Mouse (Mus musculus): ENCODE data around the gene Uba3. TPM values are rescaled to one million over a fixed set of nuclear protein-coding genes. Genes with fewer than 3 reads are reported as not detected.

The Uba3 gene
- polyA plus RNA-seq (2012; rRNA removed): 4.6 and 6.4 TPM in 2 replicates

DNA sequence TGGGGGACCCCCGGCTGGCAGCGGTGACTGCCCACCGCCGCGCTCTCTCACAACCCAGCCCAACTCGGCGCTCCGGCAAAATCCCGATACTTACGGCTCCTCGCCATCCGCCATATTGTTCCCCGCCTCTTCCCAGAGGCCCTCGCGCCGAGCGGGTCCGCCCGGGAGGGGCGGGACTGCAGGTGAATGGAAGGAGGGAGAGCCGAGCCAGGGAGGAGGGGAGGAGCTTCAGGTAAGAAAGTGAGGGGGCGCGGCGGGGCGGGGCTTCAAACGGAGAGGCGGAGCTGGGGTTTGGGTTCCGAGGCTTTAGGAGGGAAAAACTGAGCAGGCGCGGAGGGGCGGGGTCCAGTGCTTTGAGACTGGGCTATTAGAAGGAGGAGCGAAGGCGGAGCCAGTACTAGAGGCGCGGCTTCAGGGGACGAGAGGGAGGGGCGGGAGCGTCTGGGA lies at the start of gene Uba3:
Uba3 (minus strand) TSS at position 209 of the 447 bp plus-strand sequence.

DNA sequence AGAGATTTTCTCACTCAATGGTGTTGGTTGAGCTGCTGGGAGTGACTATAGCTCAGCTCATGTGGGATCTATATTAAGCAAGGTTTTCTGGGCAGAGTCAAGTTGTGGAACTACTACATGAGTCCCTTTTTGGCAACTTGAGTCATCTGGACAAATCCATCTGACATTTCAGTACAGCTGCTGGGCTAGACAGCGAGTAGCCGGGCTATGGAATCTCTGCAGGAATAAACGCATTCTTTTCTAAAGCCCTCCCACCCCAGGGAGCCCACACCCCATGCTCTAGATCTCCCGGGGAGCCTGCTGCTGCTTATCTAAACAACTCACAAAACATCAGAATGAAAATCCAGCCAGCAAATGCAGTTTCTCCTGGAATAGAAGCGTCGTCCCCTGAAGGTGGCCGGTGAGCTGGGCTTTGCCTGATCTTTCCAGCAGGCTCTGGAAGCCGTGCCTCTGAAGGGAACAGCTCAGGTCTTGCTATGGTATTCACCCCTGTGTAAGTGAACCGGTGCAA lies 47.3 kb upstream of the Uba3 start, which contains the start of gene Lmod3:
Lmod3 (minus strand) TSS at position 49 of the 511 bp plus-strand sequence.

DNA sequence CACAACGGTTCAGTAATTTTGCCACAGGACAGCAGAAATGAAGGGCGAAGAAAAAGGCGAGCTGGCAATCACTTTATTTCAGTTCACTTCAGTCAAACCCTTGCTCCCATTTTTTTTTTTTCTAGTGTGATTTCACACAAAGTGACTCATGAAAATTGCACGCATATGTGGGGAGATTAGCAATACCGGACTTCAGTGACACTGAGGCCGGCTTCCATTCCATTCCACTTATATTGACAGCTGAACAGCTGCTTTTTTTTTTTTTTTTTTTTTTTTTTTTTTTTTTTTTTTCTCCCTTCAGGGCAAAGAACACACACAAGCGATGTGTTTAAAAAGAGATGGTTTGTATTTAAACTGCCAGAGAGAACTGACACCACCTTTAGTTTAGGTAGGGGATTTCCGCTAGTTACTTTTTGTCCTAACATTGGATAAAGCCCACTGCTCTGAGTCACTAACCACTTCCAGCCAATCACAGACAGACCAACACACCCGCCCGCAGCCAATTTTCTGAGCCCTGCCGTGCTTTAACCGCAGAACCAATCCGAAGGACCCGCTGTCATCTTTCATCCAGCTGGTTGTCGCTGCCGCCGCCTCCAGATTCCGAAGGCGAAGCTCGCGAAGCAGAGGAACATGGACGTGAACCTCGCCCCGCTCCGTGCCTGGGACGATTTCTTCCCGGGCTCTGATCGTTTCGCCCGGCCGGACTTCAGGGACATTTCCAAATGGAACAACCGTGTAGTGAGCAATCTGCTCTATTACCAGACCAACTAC lies 4.9 kb upstream of the Uba3 start, which contains the start of gene Arl6ip5:
Arl6ip5 (plus strand) TSS at position 499 of the 771 bp plus-strand sequence.

DNA sequence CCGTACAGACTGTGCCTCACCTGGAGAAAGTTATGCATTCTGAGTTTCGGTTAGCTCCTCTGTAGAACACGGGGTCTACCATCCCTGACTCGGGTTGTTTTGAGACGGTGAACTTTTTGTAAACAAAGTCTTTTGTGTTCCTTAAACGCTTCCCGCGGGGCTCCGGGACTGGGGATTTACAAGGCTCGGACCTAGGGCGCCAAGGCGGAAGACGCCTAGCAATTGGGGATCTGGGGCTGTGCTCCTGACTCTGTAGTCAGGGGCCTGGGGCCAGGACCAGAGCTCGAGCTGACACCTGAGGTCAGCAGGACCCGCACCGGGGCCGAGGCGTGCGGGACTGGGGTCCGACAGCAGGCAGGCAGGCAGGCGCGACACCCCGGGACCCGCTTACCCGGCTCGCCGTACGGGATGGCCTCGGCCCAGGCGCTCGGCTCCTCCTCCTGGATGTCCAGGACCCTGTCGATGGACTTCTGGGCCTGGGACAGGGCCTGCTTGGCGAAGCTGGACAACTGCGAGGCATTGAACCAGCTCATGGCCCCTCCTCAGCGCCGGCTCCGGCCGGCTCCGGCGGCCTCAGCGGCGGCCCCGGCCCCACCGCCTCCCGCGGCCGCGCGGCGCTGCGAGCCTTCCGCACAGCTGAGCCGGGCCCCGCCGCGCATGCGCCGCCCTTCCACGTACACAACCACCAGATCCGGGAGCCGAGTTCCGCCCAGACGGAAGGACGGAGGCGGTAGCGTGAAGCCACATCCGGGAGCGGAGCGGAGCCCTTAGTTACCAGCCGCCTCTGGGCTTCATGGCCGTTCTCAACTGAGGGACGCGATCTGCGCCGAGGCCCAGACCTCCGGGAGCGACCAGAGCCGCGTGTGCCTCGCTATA lies 26.7 kb downstream of the Uba3 start, which contains the start of gene Tmf1:
Tmf1 (minus strand) TSS at position 632 of the 876 bp plus-strand sequence.

DNA sequence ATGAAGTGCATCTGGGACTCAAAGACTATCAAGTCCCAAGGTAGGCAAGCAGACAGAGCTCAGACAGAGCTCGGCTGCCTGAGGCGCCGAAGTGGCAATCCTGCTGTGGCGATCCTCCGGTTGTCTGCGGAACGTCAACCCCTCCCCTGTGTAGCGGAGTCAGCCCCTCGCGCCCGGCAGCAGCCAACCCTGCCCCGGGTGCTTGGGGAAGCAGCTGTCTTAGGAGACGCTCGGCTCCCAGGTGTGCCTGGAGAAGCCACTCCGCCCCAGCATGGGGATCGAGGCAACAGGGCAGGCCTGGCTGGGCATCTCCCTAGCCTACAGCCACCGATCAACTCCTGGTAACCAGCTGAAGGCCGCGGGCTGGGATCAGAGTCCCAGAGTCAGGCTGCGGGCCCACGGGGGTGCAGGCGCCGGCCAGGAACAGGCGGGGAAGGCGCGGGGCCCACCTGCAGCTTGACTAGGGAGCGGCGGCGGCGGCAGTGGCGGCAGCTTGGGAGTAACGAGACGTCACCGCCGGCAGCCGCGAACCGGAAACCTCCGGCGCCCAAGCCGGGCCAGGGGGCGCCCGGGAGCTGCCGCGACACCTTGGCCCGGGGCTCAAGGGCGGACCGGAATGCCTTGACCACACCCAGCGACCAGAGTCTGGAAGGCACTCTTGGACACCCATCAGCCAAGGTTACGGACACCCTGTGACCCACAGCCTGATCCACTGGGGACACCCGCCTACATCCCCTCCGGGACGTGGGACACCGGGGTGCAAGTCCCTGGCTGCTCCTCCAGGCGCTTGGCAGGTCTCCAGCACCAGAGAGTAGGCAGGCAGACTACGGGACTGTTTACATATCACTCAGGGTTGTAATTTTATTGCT lies 56.8 kb downstream of the Uba3 start, which contains the start of gene Eogt:
Eogt (minus strand) TSS at position 800 of the 869 bp plus-strand sequence.

Other genes starting within 250 kb of the Uba3 start
- gene Fam19a4, start 145.2 kb downstream of the Uba3 start, polyA plus RNA-seq (2012; rRNA removed): not detected in 2 replicates
- 3.7 and 3.8 TPM in 2 replicates for gene Eogt, start 56.5 kb downstream of the Uba3 start, polyA plus RNA-seq (2012; rRNA removed)
- gene Tmf1, start 26.5 kb downstream of the Uba3 start, polyA plus RNA-seq (2012; rRNA removed): 3.3 and 4.3 TPM in 2 replicates
- 40.2 and 49.5 TPM in 2 replicates for gene Arl6ip5, start 5.0 kb upstream of the Uba3 start, polyA plus RNA-seq (2012; rRNA removed)
- 0.05 TPM in 1 of 2 replicates, not detected in the other for gene Lmod3, start 47.1 kb upstream of the Uba3 start, polyA plus RNA-seq (2012; rRNA removed)

Measured in colon, adult 2 months (tissue).